Mouse (Mus musculus) neural tube, embryonic 14.5 days (tissue): ENCODE measurements around the gene Gm3159. TPM values are rescaled to one million over a fixed set of nuclear protein-coding genes. Genes with fewer than 3 reads are reported as not detected.
"Not testable (repeated sequence)": the region's sequence is repeated elsewhere in the genome, so short reads cannot be mapped to it uniquely, and the experiment has no call there.

Experiments used
- ATAC-seq: fragments of 200-750 bp; cut with Nextera tagmentation; 2 replicates; pipeline ENCODE4 v1.8.0; 2017; ENCODE audit warnings: low read depth, mild to moderate bottlenecking, moderate TSS enrichment, moderate library complexity
- H3K27ac ChIP-seq: fragments of 300-500 bp; sonication (generic); 2 replicates; pipeline ENCODE4 v1.5.1; 2014; ENCODE audit warnings: low read depth, mild to moderate bottlenecking, control low read depth, low read length, moderate library complexity, mixed read lengths
- H3K27me3 ChIP-seq: fragments of 300-500 bp; sonication (generic); 2 replicates; pipeline ENCODE4 v1.6.1; 2014; ENCODE audit warnings: low read length; ENCODE audit not compliant: control insufficient read depth, insufficient read depth
- H3K36me3 ChIP-seq: fragments of 300-500 bp; sonication (generic); 2 replicates; pipeline ENCODE4 v1.6.1; 2014; ENCODE audit warnings: low read length, mixed read lengths; ENCODE audit not compliant: control insufficient read depth, insufficient read depth
- H3K4me1 ChIP-seq: fragments of 300-500 bp; sonication (generic); 2 replicates; pipeline ENCODE4 v1.6.1; 2014; ENCODE audit warnings: low read length; ENCODE audit not compliant: control insufficient read depth, insufficient read depth
- H3K4me2 ChIP-seq: fragments of 300-500 bp; sonication (generic); 2 replicates; pipeline ENCODE4 v1.6.1; 2014; ENCODE audit warnings: mild to moderate bottlenecking, low read depth, low read length, control low read depth
- H3K4me3 ChIP-seq: fragments of 300-500 bp; sonication (generic); 2 replicates; pipeline ENCODE4 v1.5.1; 2014; ENCODE audit warnings: low read depth, low read length, control low read depth, mixed read lengths
- H3K9ac ChIP-seq: fragments of 300-500 bp; sonication (generic); replicated peaks from 2 replicates; pipeline ENCODE4 v1.6.1; 2014; ENCODE audit warnings: low read depth, mild to moderate bottlenecking, control low read depth, low read length, mixed read lengths
- H3K9me3 ChIP-seq: fragments of 300-500 bp; sonication (generic); 2 replicates; pipeline ENCODE4 v1.6.1; 2016; ENCODE audit warnings: low read length; ENCODE audit not compliant: control insufficient read depth
- WGBS: fragments of 180-500 bp; shearing (Covaris S2); extraction: QIAGEN DNeasy Blood & Tissue Kit; methylation state at CpG from one replicate; pipeline ENCODE4 v1.1.7; 2014; 5-methylcytosine and 5-hydroxymethylcytosine counted together
- polyA plus RNA-seq: library from polyadenylated mRNA; unstranded; fragments of >200 nt; fragmentation: Nextera tagmentation; extraction: Ambion mirVana; gene quantifications from 2 replicates; pipeline ENCODE4 v1.2.1, GENCODE M21; 2014

Gene Gm3159
- polyA plus RNA-seq, 1 experiment from 2014 or later = not detected

DNA sequence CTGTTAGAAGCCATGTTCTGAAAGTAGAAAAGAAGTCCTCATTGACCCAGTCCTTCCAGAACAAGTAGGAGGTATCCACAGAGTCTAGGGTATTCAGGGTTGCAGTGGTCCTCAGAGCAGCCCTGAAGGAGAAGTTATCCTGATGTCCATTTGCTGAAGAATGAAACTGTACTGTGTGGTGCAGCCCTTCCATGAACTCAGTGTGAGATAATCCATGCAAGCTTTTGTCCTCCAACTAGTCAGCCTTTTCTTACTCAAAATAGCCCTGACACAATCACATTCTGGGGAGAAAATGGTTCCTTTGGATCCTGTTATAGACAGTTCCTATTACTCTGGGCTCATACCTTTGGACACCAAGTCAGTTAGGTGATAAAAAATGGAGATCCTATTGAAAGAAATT, 6.5 kb downstream of the Gm3159 start:
- not testable (repeated sequence) for H3K4me2 ChIP-seq, H3K4me1 ChIP-seq, ATAC-seq

DNA sequence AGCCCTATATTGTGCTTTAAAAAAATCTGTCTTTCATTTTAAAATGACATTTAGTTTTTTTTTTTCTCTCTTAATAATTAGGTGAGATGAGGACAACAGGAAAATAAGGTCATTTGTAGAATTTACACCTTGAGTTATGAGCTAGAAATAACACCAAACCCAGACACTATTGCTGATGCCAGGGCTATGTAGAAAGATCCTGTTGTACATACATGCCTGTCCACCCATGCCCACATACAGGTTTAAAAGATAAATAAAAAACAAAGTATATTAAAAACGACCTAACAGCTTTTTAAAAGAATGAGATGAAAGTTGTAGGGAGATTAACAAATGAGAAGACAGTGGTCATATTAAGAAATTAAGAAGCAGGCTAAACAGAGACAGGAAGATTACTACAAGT, 12.6 kb downstream of the Gm3159 start:
- not testable (repeated sequence) for H3K4me3 ChIP-seq, H3K4me2 ChIP-seq, H3K27ac ChIP-seq, ATAC-seq, H3K4me1 ChIP-seq, H3K9me3 ChIP-seq, H3K36me3 ChIP-seq, H3K9ac ChIP-seq, H3K27me3 ChIP-seq
- 57% methylated on average over 1 of the region's 1 CpGs for WGBS

More for the DNA sequence above, 6.5 kb downstream of the Gm3159 start:
- H3K4me3 ChIP-seq, H3K9ac ChIP-seq, H3K27ac ChIP-seq, H3K36me3 ChIP-seq, H3K9me3 ChIP-seq, H3K27me3 ChIP-seq: not testable (repeated sequence)

DNA sequence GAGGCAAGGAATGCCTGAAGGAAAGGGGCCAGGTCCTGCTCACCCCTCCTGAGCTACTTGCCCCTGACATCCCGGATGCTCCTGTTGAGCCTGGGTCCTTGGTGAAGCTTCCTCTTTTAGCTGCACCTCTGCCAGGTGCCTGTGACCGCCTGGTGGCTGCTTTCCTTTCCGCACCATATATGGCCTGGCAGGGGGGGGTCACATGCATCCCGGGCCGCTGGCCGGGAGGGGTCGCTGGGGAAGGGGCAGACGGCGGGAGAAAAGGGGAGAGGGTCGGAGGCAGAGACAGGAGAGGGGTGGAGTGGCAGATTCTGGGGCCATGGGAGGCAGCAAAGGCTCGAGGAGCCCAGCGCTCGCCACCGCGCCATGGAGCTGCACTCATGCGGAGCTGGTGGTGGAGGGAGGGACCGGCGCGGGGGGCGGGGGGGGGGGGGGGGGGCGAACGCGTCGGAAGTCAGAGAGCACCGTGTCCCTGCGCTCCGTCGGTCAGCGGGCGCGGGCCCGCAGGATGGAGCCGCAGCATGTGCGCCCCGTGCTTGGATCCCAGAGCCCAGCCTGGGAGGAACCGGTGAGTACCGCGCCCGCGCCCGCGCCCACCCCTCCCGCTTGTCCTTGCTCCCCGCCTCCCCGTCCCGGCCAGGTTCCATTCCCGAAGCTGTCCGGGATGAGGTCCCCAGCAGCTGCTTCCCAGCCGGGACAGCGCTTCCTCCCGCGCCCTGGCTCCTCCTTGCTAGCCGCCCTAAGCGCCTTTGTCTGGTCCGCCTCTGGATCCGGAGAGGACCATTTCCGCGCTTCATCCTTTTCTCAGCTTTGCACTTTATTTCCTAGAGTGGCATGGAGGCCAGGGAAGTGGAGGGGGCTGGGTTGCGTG, 17.9 kb downstream of the Gm3159 start, which contains the start of gene Gm3164:
TSS of gene Gm3164 (plus strand) at position 484 of the 871 bp plus-strand sequence.
- Histone ChIP-seq H3K4me2 (peak within 1 kb of the TSS; percentile 49), H3K4me3 (peak within 1 kb of the TSS; percentile 35), H3K9ac (peak within 1 kb of the TSS; percentile 41; the same call in 1 of the 2 replicates)
- H3K27ac ChIP-seq, H3K36me3 ChIP-seq, H3K4me1 ChIP-seq, H3K27me3 ChIP-seq, H3K9me3 ChIP-seq: not testable (repeated sequence)
- WGBS = 0% methylated on average over 26 of the region's 59 CpGs
- peak; percentile 79 for ATAC-seq

DNA sequence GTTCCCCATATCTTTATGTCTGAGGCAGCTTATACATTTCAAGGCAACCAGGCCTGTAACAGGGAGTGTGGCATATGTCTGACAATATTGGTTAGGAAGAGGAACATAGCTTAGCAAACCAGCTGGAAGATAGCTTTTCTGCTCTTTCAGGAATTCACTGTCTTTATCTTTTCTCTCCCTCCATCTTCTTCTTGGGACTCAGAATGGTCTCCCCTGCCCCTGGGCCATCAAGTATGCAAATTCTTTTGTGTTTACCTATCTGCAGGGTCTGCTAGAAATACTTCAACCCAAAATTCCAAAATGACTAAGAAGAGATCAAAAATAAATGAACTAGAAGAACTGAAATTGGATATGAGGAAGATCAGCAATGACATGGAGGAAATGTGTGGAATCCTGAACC, 33.4 kb downstream of the Gm3159 start, which contains the start of gene Gm3173:
TSS of gene Gm3173 (plus strand) at position 301 of the 400 bp plus-strand sequence.
- H3K9ac ChIP-seq, H3K4me1 ChIP-seq, H3K27me3 ChIP-seq, H3K9me3 ChIP-seq, ATAC-seq, H3K4me2 ChIP-seq, H3K4me3 ChIP-seq, H3K36me3 ChIP-seq, H3K27ac ChIP-seq: not testable (repeated sequence)

Other genes with a start within 250 kb of the Gm3159 start
- gene Gm3127, start 232.5 kb upstream of the Gm3159 start, polyA plus RNA-seq = not detected in 2 replicates
- 9.9 and 12.7 TPM in 2 replicates for gene Gm2974, start 214.9 kb upstream of the Gm3159 start, polyA plus RNA-seq
- not detected in 2 replicates for gene Gm3138, start 147.9 kb upstream of the Gm3159 start, polyA plus RNA-seq
- not detected in 2 replicates for gene Gm3149, start 80.2 kb upstream of the Gm3159 start, polyA plus RNA-seq
- gene 2610042L04Rik, start 62.8 kb upstream of the Gm3159 start, polyA plus RNA-seq = 5.6 and 8.5 TPM in 2 replicates
- gene Gm3164, start 17.9 kb downstream of the Gm3159 start, polyA plus RNA-seq = 6.8 and 8.9 TPM in 2 replicates
- gene Gm3173, start 33.5 kb downstream of the Gm3159 start, polyA plus RNA-seq = 1.2 and 3.9 TPM in 2 replicates
- not detected in 2 replicates for gene Gm3182, start 84.2 kb downstream of the Gm3159 start, polyA plus RNA-seq
- gene Gm3047, start 157.9 kb downstream of the Gm3159 start, polyA plus RNA-seq = not detected in 2 replicates
- gene Gm8159, start 234.8 kb downstream of the Gm3159 start, polyA plus RNA-seq = not detected in 2 replicates